Mouse (Mus musculus): ENCODE data around the gene Znhit6.

DNA sequence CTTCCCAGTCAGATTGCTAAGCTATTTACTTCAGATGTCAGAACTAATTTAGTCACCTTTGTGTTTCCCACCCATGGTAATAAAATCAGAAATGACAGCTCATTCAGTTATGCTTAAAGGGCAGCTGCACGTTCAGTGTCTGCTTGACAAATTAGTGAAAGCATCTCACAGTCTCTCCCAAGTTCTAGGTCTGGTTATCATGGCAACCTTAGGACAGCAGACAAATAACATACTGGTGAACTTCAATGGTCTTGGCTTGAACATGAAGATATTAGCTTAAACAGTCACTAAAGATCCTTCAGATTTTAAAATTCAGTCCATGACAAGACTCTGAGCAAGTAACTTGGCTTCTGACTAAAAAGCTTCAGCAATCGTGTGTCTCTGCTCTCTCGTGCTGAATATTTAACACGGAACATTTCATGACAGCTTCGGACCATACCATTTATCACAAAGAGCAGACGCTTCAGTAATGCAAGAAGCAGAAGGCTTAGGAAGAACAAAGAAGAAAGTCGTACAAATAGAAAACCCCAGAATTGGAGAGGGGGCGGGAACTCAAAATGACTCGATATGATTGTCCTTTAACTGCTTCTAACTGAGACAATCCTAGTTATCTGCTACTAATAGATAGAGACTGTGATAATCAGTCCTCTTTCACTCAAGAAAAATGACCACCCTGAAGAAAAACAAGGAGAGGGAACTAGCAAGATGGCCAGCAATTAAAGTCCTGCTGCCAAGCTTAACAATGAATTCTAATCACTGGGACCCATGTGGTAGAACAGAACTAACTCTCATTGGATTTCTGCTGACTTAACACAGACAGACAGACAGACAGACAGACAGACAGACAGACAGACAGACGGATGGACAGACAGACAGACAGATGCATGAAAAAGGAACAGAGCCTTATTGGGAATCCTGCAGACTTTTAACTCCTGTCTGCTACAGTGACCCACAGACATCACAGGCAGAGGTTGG, 27.3 kb upstream of the Znhit6 start:
- TF ChIP-seq CTCF (IDR thresholded peaks at IDR 0.05; ENCODE audit: extremely low read depth, insufficient read depth, low read length): no peak
- no peak for TF ChIP-seq POLR2A (IDR thresholded peaks at IDR 0.05; ENCODE audit: extremely low read depth, insufficient read depth, low read length)
